Mouse (Mus musculus): ENCODE results near the gene Scml4.

DNA sequence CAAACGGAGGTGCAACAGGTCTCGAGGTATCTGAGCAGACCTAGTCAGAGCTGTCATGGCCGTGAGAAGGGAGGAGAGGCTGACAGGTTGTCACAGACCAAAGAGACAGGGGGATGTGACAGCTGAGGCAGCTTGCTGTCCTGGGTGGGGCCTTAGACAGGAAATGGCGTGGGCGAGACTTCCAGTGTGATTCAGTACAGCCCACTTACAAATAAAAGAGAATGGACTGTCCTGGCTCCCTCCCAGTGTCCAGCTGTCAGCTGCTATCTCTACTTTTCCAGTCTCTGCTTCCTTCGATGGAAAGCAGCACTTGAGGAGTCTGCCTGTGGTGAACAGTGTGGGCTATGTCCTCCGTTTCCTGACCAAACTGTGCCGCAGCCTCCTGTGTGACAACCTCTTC, 74.5 kb downstream of the Scml4 start:
- no peak for TF ChIP-seq CTCF (conservative IDR thresholded peaks at IDR 0.05; ENCODE audit: low read length)
- no peak for TF ChIP-seq POU5F1 (IDR thresholded peaks at IDR 0.05; ENCODE audit: borderline replicate concordance, low read length)
- TF ChIP-seq NANOG (IDR thresholded peaks at IDR 0.05; ENCODE audit: borderline replicate concordance, low read length): no peak

Measured in E14TG2a.4 (cell line).